Mouse (Mus musculus) embryonic facial prominence, embryonic 12.5 days (tissue): ENCODE measurements around the gene Tead2. TPM values are rescaled to one million over a fixed set of nuclear protein-coding genes. Genes with fewer than 3 reads are reported as not detected.
A peak's percentile ranks its signal among the peaks of the same experiment; 100 is the strongest.

Experiments used
- ATAC-seq: fragments of 200-750 bp; cut with Nextera tagmentation; 2 replicates; pipeline ENCODE4 v1.8.0; 2017; ENCODE audit not compliant: insufficient number of reproducible peaks, insufficient read depth, low FRiP score, low TSS enrichment
- H3K27ac ChIP-seq: fragments of 300-500 bp; sonication (generic); 2 replicates; pipeline ENCODE4 v1.5.1; 2016; ENCODE audit warnings: mild to moderate bottlenecking
- H3K27me3 ChIP-seq: fragments of 300-500 bp; sonication (generic); 2 replicates; pipeline ENCODE4 v1.6.1; 2016; ENCODE audit warnings: mild to moderate bottlenecking, moderate library complexity
- H3K36me3 ChIP-seq: fragments of 300-500 bp; sonication (generic); 2 replicates; pipeline ENCODE4 v1.6.1; 2016; ENCODE audit warnings: mild to moderate bottlenecking
- H3K4me1 ChIP-seq: fragments of 300-500 bp; sonication (generic); 2 replicates; pipeline ENCODE4 v1.6.1; 2016
- H3K4me2 ChIP-seq: fragments of 300-500 bp; sonication (generic); replicated peaks from 2 replicates; pipeline ENCODE4 v1.6.1; 2016; ENCODE audit warnings: mild to moderate bottlenecking, moderate library complexity
- H3K4me3 ChIP-seq: fragments of 300-500 bp; sonication (generic); 2 replicates; pipeline ENCODE4 v1.5.1; 2016; ENCODE audit warnings: mild to moderate bottlenecking
- H3K9ac ChIP-seq: fragments of 300-500 bp; sonication (generic); 2 replicates; pipeline ENCODE4 v1.6.1; 2016; ENCODE audit warnings: mild to moderate bottlenecking, moderate library complexity
- H3K9me3 ChIP-seq: fragments of 300-500 bp; sonication (generic); 2 replicates; pipeline ENCODE4 v1.6.1; 2016; ENCODE audit warnings: mild to moderate bottlenecking, moderate library complexity
- WGBS: fragments of 180-500 bp; shearing (Covaris S2); methylation state at CpG from one replicate; pipeline ENCODE4 v1.1.7; 2016; 5-methylcytosine and 5-hydroxymethylcytosine counted together
- polyA plus RNA-seq: library from polyadenylated mRNA; unstranded; fragments of >200 nt; fragmentation: Nextera tagmentation; extraction: Ambion mirVana; gene quantifications from 2 replicates; pipeline ENCODE4 v1.2.1, GENCODE M21; 2016

The Tead2 gene
- polyA plus RNA-seq, 1 experiment from 2014 or later: 277 TPM

GRCm38 (mm10) chr7:45178550-45178949 lies 37.0 kb upstream of the Tead2 start:
- Histone ChIP-seq H3K4me1 (peaks cover 12% of the 10 kb centered on the region), H3K27ac (no peak overlapping the region), H3K36me3 (no peaks in the 10 kb centered on the region), H3K4me3 (no peak overlapping the region), H3K27me3 (peaks cover 98% of the 10 kb centered on the region), H3K4me2 (no peak overlapping the region), H3K9me3 (no peaks in the 10 kb centered on the region), H3K9ac (no peak overlapping the region)
- 25% methylated on average over 7 of the region's 7 CpGs for WGBS
- ATAC-seq: no peak

- Histone ChIP-seq H3K4me2 (no peak within 1 kb of the TSS), H3K4me1 (peaks cover 12% of the 10 kb centered on the region), H3K36me3 (no peaks in the 10 kb centered on the region), H3K27ac (no peak within 1 kb of the TSS), H3K27me3 (peaks cover 100% of the 10 kb centered on the region), H3K9ac (no peak within 1 kb of the TSS), H3K4me3 (no peak within 1 kb of the TSS), H3K9me3 (no peaks in the 10 kb centered on the region)
- ATAC-seq: no peak
- WGBS: 22% methylated on average over 7 of the region's 7 CpGs
Observed at GRCm38 (mm10) chr7:45179469-45179868, 36.1 kb upstream of the Tead2 start, which contains the start of gene Gfy. Gene Gfy (minus strand): TSS chr7:45179569.

- Histone ChIP-seq H3K9me3 (no peaks in the 10 kb centered on the region), H3K27ac (no peak within 1 kb of the TSS), H3K4me3 (peak within 1 kb of the TSS; percentile 4; the same call in 1 of the 2 replicates), H3K27me3 (peaks cover 96% of the 10 kb centered on the region), H3K4me2 (no peak within 1 kb of the TSS), H3K36me3 (no peaks in the 10 kb centered on the region), H3K4me1 (peaks cover 7% of the 10 kb centered on the region; the same call in 1 of the 2 replicates), H3K9ac (no peak within 1 kb of the TSS)
- 16% methylated on average over 19 of the region's 20 CpGs for WGBS
- no peak for ATAC-seq
Observed at GRCm38 (mm10) chr7:45180896-45181477, 34.6 kb upstream of the Tead2 start, which contains the start of gene Pth2. Gene Pth2 (plus strand): TSS chr7:45180995.

GRCm38 (mm10) chr7:45181540-45181939 lies 34.0 kb upstream of the Tead2 start:
- Histone ChIP-seq H3K27me3 (peaks cover 95% of the 10 kb centered on the region), H3K36me3 (no peaks in the 10 kb centered on the region), H3K4me2 (no peak overlapping the region), H3K4me1 (peaks cover 1% of the 10 kb centered on the region; the same call in 1 of the 2 replicates), H3K9ac (no peak overlapping the region), H3K9me3 (no peaks in the 10 kb centered on the region), H3K4me3 (peak overlapping the region; percentile 4; the same call in 1 of the 2 replicates), H3K27ac (no peak overlapping the region)
- 3% methylated on average over 35 of the region's 35 CpGs for WGBS
- no peak for ATAC-seq

- H3K9me3 ChIP-seq: no peaks in the 10 kb centered on the region
- WGBS: under 1% methylated on average over 34 of the region's 34 CpGs
- H3K36me3 ChIP-seq: no peaks in the 10 kb centered on the region
- peak overlapping the region; percentile 46 for H3K4me2 ChIP-seq
- no peaks in the 10 kb centered on the region for H3K4me1 ChIP-seq
- peak; percentile 62; the same call in 1 of the 2 replicates for ATAC-seq
- peak overlapping the region; percentile 34 for H3K9ac ChIP-seq
- H3K4me3 ChIP-seq: peak overlapping the region; percentile 21
- H3K27me3 ChIP-seq: peaks cover 94% of the 10 kb centered on the region
- H3K27ac ChIP-seq: no peak overlapping the region
Observed at GRCm38 (mm10) chr7:45182199-45182601, 33.4 kb upstream of the Tead2 start.

- Histone ChIP-seq H3K4me3 (peak overlapping the region; percentile 21), H3K27me3 (peaks cover 90% of the 10 kb centered on the region), H3K4me2 (peak overlapping the region; percentile 46), H3K9ac (peak overlapping the region; percentile 34), H3K9me3 (no peaks in the 10 kb centered on the region), H3K36me3 (no peaks in the 10 kb centered on the region), H3K4me1 (no peaks in the 10 kb centered on the region), H3K27ac (no peak overlapping the region)
- peak; percentile 25; the same call in 1 of the 2 replicates for ATAC-seq
- 19% methylated on average over 11 of the region's 11 CpGs for WGBS
Observed at GRCm38 (mm10) chr7:45182606-45183005, 32.9 kb upstream of the Tead2 start.

GRCm38 (mm10) chr7:45183672-45184071 lies 31.9 kb upstream of the Tead2 start:
- H3K4me3 ChIP-seq: no peak overlapping the region
- H3K9me3 ChIP-seq: no peaks in the 10 kb centered on the region
- no peaks in the 10 kb centered on the region for H3K4me1 ChIP-seq
- H3K27me3 ChIP-seq: peaks cover 89% of the 10 kb centered on the region
- no peak overlapping the region for H3K9ac ChIP-seq
- no peak for ATAC-seq
- no peak overlapping the region for H3K4me2 ChIP-seq
- H3K27ac ChIP-seq: no peak overlapping the region
- 61% methylated on average over 7 of the region's 7 CpGs for WGBS
- H3K36me3 ChIP-seq: no peaks in the 10 kb centered on the region

- 53% methylated on average over 7 of the region's 7 CpGs for WGBS
- peaks cover 78% of the 10 kb centered on the region for H3K27me3 ChIP-seq
Observed at GRCm38 (mm10) chr7:45185921-45186320, 29.6 kb upstream of the Tead2 start.

GRCm38 (mm10) chr7:45189600-45189999 lies 26.0 kb upstream of the Tead2 start:
- H3K27ac ChIP-seq: no peak overlapping the region
- ATAC-seq: no peak
- H3K4me1 ChIP-seq: peaks cover 10% of the 10 kb centered on the region
- 58% methylated on average over 16 of the region's 16 CpGs for WGBS
- H3K4me3 ChIP-seq: no peak overlapping the region
- H3K27me3 ChIP-seq: peaks cover 48% of the 10 kb centered on the region
- H3K4me2 ChIP-seq: no peak overlapping the region
- H3K9me3 ChIP-seq: no peaks in the 10 kb centered on the region
- no peaks in the 10 kb centered on the region for H3K36me3 ChIP-seq
- H3K9ac ChIP-seq: no peak overlapping the region

More at GRCm38 (mm10) chr7:45185921-45186320, 29.6 kb upstream of the Tead2 start:
- Histone ChIP-seq H3K4me2 (no peak overlapping the region), H3K9me3 (no peaks in the 10 kb centered on the region), H3K27ac (no peak overlapping the region), H3K9ac (no peak overlapping the region; the same call in 1 of the 2 replicates), H3K36me3 (no peaks in the 10 kb centered on the region), H3K4me3 (no peak overlapping the region), H3K4me1 (no peaks in the 10 kb centered on the region)
- no peak for ATAC-seq

- Histone ChIP-seq H3K4me3 (no peak overlapping the region), H3K9ac (no peak overlapping the region), H3K36me3 (no peaks in the 10 kb centered on the region), H3K27ac (no peak overlapping the region), H3K9me3 (no peaks in the 10 kb centered on the region), H3K4me2 (no peak overlapping the region), H3K27me3 (peaks cover 47% of the 10 kb centered on the region), H3K4me1 (peaks cover 10% of the 10 kb centered on the region)
- ATAC-seq: no peak
- 88% methylated on average over 6 of the region's 6 CpGs for WGBS
Observed at GRCm38 (mm10) chr7:45190186-45190585, 25.4 kb upstream of the Tead2 start.

- no peak overlapping the region for H3K27ac ChIP-seq
- no peaks in the 10 kb centered on the region for H3K9me3 ChIP-seq
- ATAC-seq: no peak
- H3K4me2 ChIP-seq: no peak overlapping the region
- no peaks in the 10 kb centered on the region for H3K36me3 ChIP-seq
- peaks cover 10% of the 10 kb centered on the region for H3K4me1 ChIP-seq
- 65% methylated on average over 2 of the region's 2 CpGs for WGBS
- H3K9ac ChIP-seq: no peak overlapping the region
- H3K27me3 ChIP-seq: peaks cover 41% of the 10 kb centered on the region
- H3K4me3 ChIP-seq: no peak overlapping the region
Observed at GRCm38 (mm10) chr7:45191161-45191560, 24.4 kb upstream of the Tead2 start.

GRCm38 (mm10) chr7:45191803-45192363 lies 23.7 kb upstream of the Tead2 start:
- no peak overlapping the region for H3K4me2 ChIP-seq
- peaks cover 41% of the 10 kb centered on the region for H3K27me3 ChIP-seq
- no peak overlapping the region for H3K4me3 ChIP-seq
- H3K36me3 ChIP-seq: no peaks in the 10 kb centered on the region
- peak; percentile 72; the same call in 1 of the 2 replicates for ATAC-seq
- no peaks in the 10 kb centered on the region for H3K9me3 ChIP-seq
- peak overlapping the region; percentile 76 for H3K27ac ChIP-seq
- WGBS: 4% methylated on average over 8 of the region's 8 CpGs
- peaks cover 10% of the 10 kb centered on the region for H3K4me1 ChIP-seq
- H3K9ac ChIP-seq: no peak overlapping the region
